Mouse (Mus musculus) MEL-GATA-1-ER (cell line): ENCODE results near the gene Palm3.
"Not testable (repeated sequence)": the region's sequence is repeated elsewhere in the genome, so short reads cannot be mapped to it uniquely, and the experiment has no call there.

Experiments
- DNase-seq: peaks from one replicate; pipeline ENCODE4 v3.0.0-alpha.2; 2012; ENCODE audit warnings: low read depth; ENCODE audit errors: extremely low read depth

Palm3 gene

DNA sequence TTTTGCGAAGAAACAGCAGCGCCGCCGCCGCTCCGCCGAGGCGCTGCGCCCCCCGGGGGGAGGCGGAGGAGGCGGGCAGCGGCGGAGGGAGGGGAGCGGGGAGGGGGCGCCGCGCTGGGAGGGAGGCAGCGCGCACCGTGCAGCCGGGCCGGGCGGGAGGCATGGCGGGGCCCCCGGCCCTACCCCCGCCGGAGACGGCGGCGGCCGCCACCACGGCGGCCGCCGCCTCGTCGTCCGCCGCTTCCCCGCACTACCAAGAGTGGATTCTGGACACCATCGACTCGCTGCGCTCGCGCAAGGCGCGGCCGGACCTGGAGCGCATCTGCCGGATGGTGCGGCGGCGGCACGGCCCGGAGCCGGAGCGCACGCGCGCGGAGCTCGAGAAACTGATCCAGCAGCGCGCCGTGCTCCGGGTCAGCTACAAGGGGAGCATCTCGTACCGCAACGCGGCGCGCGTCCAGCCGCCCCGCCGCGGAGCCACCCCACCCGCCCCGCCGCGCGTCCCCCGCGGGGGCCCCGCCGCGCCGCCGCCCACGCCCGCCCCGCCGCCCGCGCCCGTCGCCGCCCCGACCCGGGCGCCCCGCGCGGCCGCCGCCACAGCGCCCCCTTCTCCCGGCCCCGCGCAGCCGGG lies 23.6 kb upstream of the Palm3 start, which contains the start of gene Samd1:
Samd1 (plus strand) TSS at position 162 of the 631 bp plus-strand sequence.
- no peak for DNase-seq

DNA sequence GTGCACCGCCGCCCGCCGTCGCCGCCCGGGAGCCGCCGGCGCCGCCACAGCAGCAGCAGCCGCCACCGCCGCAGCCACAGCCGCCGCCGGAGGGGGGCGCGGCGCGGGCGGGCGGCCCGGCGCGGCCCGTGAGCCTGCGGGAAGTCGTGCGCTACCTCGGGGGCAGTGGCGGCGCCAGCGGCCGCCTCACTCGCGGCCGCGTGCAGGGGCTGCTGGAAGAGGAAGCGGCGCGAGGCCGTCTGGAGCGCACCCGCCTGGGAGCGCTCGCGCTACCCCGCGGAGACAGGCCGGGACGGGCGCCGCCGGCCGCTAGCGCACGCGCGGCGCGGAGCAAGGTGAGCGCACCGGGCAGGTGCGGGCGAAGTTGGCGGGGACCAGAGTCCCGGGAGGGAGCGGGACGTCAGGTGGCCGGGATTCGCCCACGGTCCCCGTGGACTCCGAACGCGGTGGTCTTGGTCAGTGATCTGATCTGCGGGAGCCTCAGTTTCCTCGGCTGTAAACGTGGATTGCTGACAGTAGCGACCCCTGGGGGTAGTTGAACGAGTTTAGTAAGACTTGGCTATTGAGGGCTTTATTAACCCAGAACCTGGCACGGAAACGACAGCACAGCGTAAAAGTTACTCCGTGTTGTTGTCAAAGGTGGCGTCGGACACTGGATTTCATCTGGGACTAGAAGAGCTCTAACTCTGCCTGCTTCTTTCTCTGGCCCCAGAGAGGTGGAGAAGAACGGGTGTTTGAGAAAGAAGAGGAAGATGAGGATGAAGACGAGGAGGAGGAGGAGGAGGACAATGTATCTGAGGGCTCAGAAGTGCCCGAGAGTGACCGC lies 22.8 kb upstream of the Palm3 start:
- no peak for DNase-seq

DNA sequence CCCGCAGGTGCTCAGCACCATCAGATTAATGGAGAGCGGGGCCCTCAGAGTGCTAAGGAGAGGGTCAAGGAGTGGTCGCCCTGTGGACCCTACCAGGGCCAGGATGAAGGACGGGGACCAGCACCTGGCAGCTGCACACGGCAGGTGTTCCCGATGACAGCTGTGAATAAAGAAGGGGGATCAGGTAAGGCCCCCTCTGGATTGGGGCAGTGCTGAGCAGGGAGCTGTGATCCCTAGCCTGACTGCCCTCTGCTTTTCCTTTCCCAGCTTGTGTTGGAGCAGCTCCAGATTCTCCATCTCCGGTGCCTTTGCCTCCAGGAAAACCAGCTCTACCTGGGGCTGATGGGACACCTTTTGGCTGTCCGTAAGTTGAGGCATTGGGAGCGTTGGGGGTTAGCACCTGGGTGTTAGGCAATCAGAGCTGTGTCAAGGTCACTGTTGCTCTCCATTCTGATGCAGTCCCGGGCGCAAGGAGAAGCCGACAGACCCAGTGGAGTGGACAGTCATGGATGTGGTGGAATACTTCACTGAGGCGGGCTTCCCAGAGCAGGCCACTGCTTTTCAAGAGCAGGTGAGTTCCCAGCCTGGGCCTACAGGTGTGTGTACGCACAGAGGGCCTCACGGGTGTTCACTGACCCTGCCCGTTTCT lies 22.1 kb upstream of the Palm3 start:
- DNase-seq = no peak

DNA sequence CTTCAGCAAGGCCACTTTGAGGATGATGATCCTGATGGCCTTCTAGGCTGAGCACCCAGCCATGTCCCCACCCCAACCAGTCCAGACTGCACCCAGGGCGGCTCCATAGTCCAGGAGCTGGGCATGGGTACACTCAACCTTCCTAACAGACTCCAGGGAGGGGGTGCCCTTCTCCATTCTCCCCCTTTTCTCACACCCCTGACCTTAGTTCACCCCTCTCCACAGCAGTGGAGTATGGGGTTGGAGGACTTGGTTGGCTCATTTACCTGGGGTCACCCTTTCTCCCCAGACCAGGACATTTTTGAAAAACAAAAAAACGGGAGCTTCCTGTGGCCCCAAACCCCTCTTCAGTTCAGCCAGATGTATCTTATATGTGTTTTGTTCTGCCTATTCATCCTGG lies 21.4 kb upstream of the Palm3 start:
- DNase-seq = no peak

DNA sequence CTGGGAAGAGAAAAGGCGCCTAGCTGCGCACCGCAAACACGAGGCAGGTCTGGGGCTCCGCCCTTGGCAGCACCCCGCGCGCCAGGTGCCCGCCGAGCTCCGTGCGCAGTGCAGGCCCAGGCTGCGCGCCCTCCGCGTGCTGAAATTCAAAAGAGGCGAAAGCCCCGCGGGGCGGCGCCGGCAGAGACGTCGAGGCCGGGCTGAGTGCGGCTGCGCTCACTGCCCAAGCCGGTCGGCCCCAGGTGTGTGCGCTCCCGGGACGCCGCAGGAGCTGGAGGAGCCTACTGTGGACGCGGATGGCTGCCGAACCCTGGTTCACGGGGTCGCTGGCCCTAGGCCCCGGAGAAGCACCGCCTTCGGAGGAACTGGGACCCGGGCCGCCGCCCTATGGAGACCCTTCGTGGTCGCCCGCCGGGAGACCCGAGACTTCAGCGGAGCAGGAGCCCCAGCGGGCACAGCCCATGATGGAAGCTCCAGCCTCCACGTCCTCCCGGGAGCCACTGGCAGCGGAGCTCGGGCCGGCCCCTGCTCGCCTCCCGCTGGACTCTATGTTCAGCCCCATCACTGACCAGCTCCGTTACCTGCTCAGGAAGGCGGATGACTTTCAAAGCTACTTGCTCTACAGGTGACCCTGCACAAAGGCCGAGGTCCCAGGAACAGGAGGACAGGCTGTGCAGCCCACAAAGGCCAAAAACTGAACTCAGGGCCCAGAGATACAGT lies 19.8 kb upstream of the Palm3 start, which contains the start of gene 1700067K01Rik:
1700067K01Rik (plus strand) TSS at position 222 of the 720 bp plus-strand sequence.
- DNase-seq = no peak

- no peak for DNase-seq
These were observed 18.2 kb upstream of the Palm3 start for GRCm38 (mm10) chr8:84002957-84003611.

DNA sequence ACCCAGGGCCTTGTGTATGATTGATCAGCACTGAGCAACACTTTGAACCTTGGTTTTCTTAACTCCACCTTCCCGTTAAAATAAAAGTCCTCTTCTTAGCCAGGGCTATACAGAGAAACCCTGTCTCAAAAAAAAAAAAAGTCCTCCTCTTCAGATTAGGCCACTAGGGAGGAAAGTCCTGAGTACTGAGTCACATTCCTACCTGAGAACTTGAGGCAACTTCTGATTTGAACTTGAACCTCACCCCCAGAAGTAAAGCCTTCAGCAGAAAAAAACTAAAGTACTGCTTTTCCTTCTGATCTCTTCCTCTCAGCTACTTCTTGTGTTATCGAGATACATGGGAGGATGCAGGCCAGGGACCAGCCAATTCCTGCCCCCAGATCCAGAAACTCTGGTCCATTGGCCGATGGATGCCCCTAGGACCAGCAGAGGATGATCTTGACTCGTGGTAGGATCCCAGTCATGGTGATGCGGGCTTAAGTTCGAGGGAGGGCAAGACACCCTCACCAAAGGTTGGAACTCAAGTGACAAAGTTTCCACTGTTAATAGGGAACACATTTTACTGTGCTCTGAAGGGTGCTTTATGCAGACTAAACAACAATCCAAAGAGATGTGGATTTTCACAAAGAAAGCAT lies 17.5 kb upstream of the Palm3 start:
- no peak for DNase-seq

GRCm38 (mm10) chr8:84004533-84005201 lies 16.6 kb upstream of the Palm3 start:
- DNase-seq = peak; percentile 95

- DNase-seq = not testable (repeated sequence)
These were observed 15.8 kb upstream of the Palm3 start for GRCm38 (mm10) chr8:84005502-84005901.

GRCm38 (mm10) chr8:84008362-84008761 lies 12.9 kb upstream of the Palm3 start:
- DNase-seq = no peak

DNA sequence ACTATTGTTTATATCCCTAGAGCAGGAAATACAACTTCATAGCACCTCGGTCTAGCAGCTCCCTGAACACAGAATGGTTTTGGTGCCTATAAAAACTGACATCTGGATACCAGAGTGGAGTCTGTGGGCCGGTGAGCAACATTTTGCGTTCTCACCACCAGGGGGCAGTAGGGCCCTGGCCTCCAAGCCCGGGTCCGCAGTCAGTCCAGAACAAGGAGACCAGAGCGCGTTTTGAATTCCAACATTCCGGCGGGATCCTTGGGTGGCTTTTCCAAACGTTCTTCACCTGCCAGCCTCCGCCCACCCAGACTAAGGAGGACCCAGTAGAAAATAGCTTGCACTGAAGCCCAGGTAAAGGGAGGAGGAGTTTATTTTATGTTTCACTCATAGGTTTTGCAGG lies 11.4 kb upstream of the Palm3 start:
- DNase-seq = no peak

DNA sequence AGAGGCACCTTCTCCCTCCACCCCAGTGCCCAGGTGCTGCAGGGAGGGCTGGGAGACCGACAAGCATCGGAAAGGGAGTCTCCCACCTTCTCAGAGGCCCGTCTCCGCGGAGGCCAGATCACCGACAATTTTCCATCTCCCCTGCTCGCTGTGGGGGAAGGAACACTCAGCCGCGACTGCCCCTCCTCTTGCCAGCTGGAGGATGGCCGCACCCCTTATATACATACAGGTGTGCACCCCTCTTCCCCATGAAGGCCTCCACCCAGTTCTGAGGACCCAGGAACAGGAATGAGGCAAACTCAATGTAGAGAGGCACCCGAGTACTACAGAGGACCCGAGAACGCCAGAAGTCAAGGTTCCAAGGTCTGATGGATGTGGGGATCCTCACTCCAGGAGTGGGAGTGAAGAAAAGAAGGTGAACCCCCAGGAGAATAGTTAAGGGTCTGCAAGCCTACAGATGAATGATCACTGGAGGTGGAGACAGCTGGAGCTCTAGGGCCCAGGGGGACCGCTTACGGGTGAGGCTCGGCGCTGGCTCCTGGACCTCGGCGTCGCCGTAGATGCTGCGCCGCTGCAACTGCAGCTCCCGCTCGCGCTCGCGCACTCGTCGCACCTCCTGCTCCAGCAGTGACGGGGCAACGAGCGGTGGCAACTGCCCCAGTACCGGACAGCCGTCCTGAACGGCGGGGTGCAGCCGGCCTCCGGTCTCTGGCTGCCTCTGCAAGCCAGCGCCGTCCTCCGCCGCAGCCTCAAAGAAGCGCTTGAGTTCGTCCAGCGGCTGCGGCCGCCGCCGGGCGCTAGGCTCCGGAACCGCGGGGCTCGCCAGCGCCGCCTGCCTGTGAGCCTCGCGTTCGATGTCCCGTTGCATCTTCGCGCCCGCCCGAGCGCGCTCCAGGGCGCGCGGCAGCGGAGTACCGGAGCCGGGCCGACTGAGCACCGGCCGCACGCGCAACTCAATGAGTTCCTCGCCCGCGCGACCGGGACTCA lies 10.4 kb upstream of the Palm3 start:
- no peak for DNase-seq

DNA sequence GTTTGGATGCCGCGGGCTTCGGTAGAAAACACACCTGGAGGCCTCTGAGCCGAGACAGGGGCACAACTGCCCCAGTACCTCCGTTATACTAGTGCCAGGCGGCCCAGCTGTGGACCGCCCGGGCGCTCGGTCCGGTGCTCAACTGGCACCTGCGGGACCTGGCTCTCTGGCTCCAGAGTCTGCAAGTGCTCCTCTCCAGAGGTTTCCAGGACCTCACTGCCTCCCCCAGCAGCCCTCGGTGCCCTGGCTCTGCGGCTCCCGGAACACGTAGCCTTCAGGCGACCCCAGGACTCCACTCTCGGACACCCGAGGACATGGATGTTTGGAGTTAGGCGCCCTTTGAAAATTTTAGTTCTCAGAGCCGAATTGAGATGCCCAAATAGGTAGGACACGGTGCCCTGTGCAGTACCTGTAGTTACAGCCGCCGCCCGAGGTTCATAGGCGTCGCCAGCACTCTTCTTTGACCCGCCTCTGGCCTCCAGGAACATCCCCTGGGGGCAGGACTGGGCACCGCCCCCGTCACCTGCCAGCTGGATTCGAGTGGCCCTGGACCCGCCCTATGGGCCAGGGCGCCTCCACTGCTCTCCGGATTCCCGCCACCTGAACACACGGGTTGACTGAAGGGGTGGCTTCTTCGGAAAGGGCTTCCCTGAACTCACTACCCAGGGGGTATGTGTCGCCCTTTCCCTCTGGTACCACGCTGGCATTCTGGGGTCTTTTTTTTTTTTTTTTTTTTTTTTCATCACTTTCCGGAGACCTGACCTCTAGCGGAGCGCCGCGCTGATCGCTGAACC lies 9.4 kb upstream of the Palm3 start, which contains the start of gene 2210011C24Rik:
2210011C24Rik (minus strand) TSS at position 467 of the 794 bp plus-strand sequence.
- DNase-seq = no peak

DNA sequence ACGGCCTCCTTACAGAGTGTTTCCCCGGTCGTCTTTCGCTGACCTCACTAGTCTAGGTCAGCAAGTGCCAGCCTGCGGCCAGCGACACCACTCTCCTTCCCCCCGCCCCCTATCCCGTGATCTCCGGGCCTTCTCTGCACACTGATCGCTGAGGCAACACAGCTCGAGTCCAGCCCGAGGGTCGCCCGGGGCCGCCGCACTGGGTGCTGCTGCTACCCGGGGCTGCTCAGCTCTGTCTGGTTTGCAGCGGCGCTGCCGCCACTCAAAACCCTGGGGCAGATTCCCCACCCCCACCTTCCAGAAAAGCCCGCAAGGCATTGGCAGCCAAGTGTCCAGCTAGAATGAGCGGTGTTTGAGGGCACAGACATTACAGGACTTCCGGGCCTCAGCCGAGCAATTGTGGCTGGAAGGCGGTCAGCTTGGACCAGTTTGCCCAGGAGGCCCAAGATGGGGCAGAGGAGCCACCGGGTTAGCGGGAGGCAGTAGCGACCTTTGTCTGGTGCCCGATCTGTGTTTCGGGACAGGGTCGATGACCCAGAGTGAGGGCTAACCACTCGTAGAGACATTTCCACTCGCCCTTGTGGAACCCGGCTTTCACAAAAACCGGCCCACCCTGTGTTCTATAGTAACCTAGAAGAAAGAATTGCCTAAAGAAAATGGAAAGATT lies 8.6 kb upstream of the Palm3 start:
- no peak for DNase-seq

DNA sequence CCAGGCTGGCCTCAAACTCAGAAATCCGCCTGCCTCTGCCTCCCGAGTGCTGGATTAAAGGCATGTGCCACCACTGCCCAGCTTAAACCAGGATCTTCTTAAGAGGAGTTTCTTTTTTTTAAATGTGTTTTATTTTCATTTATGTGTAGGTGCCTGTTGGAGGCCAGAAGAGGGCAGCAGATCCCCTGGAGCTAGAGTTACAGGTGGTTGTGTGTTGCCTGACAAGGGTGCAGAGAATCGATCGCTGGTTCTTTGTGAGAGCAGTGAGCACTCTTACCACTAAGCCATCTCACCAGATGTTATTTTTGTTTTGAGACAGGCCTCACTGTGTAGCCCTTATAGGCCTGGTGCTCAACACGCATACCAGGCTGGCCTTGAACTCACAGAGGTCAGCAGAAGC lies 5.4 kb upstream of the Palm3 start:
- DNase-seq = no peak

GRCm38 (mm10) chr8:84019738-84020137 lies 1.5 kb upstream of the Palm3 start:
- no peak for DNase-seq

DNA sequence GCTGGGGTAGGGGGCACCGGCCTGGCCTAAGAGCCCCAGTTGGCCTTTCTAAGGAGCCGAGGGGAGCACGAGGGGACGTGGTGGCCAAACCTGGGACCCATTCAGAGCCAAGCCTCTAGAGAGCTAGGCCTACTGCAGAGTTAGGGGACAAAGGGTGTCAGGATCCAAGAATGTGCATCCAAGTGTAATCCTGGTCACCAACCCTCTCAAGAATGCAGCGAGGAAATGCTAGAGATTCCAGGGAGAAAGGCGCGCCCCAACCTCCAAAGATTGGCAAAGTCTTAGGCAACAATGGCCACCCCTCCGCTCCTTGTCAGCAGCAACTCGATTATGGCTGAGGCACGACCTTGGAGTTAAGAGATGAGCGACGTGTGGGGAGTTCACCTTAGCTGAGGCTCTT lies 298 bp downstream of the Palm3 start:
- no peak for DNase-seq
